In the genomic region with DNA sequence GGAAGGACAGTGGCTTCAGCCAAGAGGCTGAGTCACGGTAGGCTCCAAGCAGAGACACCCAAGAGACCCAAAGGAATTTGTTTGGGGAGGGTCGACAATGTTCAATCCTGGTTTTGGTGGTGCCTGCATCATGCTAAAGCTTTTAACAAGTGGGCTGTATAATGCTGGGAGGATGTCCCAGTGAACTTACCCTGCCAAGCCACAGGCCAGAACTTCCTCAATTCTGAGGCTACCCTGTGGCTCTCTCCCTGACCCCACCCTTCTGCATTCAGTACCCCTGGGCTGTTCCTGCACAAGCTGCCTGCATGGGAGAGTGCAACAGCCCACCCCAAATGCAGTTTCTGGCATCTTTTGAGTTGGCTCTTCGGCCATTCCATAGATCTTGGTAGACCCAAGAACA, we compare ENCODE assay signal across 39 mouse cellular contexts. TPM values are rescaled to one million over a fixed set of nuclear protein-coding genes. Genes with fewer than 3 reads are reported as not detected.
DNase-seq lines count a peak whose midpoint lies in the region; ATAC-seq and TF ChIP-seq lines count a peak whose summit lies in the region.
"Had no signal": no experiment of that assay in that cellular context is flagged by ENCODE, and none has a peak within 500 bp of the region (broad histone marks: within the 10 kb centered on the region; RNA-seq: fewer than 3 reads in every experiment).

No protein-coding gene starts in this region.

- ATAC-seq in liver, postnatal 0 days, result no peak
- ATAC-seq in megakaryocyte progenitor cell, adult 5-6 weeks (replicated peaks; ENCODE audit: poor library complexity), result peak; percentile 96
- ATAC-seq: forebrain, postnatal 0 days; hindbrain, postnatal 0 days; intestine, embryonic 15.5 days had no signal

- H3K4me2 ChIP-seq in liver, postnatal 0 days (ENCODE audit: low read depth, low read length), result no peak overlapping the region
- H3K4me2 ChIP-seq: embryonic facial prominence, embryonic 15.5 days; forebrain, embryonic 12.5 days; heart, embryonic 15.5 days; hindbrain, embryonic 12.5 days; intestine, embryonic 15.5 days; limb, embryonic 15.5 days; lung, embryonic 14.5 days; midbrain, embryonic 12.5 days; neural tube, embryonic 15.5 days had no signal

- DNase-seq in cerebellum, adult 11-12 months, result peak; percentile 45
- no peak for DNase-seq in cerebellum, adult 11 months
- DNase-seq in liver, result peak; percentile 6
- DNase-seq in liver, postnatal 0 days, result no peak
- DNase-seq in c-Kit-positive CD71-negative TER-119-negative erythroid progenitor cells, embryonic 14.5 days (ENCODE audit: low read depth), result peak; percentile 17
- DNase-seq in gastrocnemius, adult 2 months, result no peak
- DNase-seq in embryo, embryonic 9.5 days (ENCODE audit: extremely low spot score), result no peak
- DNase-seq: adrenal gland, postnatal 25 days; forebrain, postnatal 0 days; gastrocnemius, postnatal 10 days; kidney, adult 8-10 months; kidney, postnatal 4 days; layer of hippocampus, adult 9-11 months; lung, embryonic 14.5 days; retina, postnatal 1 day; right cerebral cortex, postnatal 14 days; thymus, postnatal 25 days had no signal

- no peak overlapping the region for H3K27ac ChIP-seq in liver, postnatal 0 days (ENCODE audit: low read depth)
- H3K27ac ChIP-seq in gastrocnemius, adult 2 months, result no peak overlapping the region
- H3K27ac ChIP-seq: embryonic facial prominence, embryonic 10.5 days; embryonic facial prominence, embryonic 15.5 days; forebrain, embryonic 12.5 days; heart, embryonic 15.5 days; hindbrain, embryonic 12.5 days; hindbrain, postnatal 0 days; intestine, embryonic 15.5 days; kidney, postnatal 0 days; limb, embryonic 10.5 days; limb, embryonic 15.5 days; liver, embryonic 14.5 days; macrophage; midbrain, embryonic 12.5 days; neural tube, embryonic 15.5 days had no signal

- no peak for TF ChIP-seq CTCF in liver, postnatal 0 days (IDR thresholded peaks at IDR 0.05; ENCODE audit: low read depth)
- no peak for TF ChIP-seq CTCF in gastrocnemius, adult 2 months (IDR thresholded peaks at IDR 0.05)

- H3K9ac ChIP-seq in liver, postnatal 0 days (replicated peaks), result no peak overlapping the region
- H3K9ac ChIP-seq: embryonic facial prominence, embryonic 15.5 days; forebrain, embryonic 12.5 days; forebrain, postnatal 0 days; heart, embryonic 15.5 days; hindbrain, embryonic 12.5 days; intestine, embryonic 15.5 days; limb, embryonic 15.5 days; liver, embryonic 14.5 days; lung, embryonic 14.5 days; midbrain, embryonic 12.5 days; neural tube, embryonic 15.5 days had no signal

- H3K4me1 ChIP-seq in liver, postnatal 0 days (ENCODE audit: insufficient read depth), result no peaks in the 10 kb centered on the region
- H3K4me1 ChIP-seq: embryonic facial prominence, embryonic 15.5 days; heart, embryonic 15.5 days; intestine, embryonic 15.5 days; limb, embryonic 10.5 days had no signal

- H3K27me3 ChIP-seq in liver, postnatal 0 days (ENCODE audit: insufficient read depth, low read length), result no peaks in the 10 kb centered on the region
- H3K27me3 ChIP-seq: embryonic facial prominence, embryonic 15.5 days; intestine, embryonic 15.5 days; limb, embryonic 15.5 days had no signal

- H3K36me3 ChIP-seq in liver, postnatal 0 days (replicated peaks; ENCODE audit: insufficient read depth, low read length), result no peaks in the 10 kb centered on the region
- H3K36me3 ChIP-seq: embryonic facial prominence, embryonic 10.5 days; embryonic facial prominence, embryonic 15.5 days; forebrain, embryonic 12.5 days; heart, embryonic 15.5 days; hindbrain, embryonic 12.5 days; intestine, embryonic 15.5 days; limb, embryonic 10.5 days; limb, embryonic 15.5 days; midbrain, embryonic 12.5 days; neural tube, embryonic 15.5 days had no signal

- no peak for TF ChIP-seq EP300 in liver, postnatal 0 days (IDR thresholded peaks at IDR 0.05; ENCODE audit: low read depth)

- H3K4me3 ChIP-seq in liver, postnatal 0 days (ENCODE audit: low read depth, low read length), result no peak overlapping the region
- no peak overlapping the region for H3K4me3 ChIP-seq in gastrocnemius, adult 2 months
- H3K4me3 ChIP-seq: embryonic facial prominence, embryonic 10.5 days; embryonic facial prominence, embryonic 15.5 days; forebrain, embryonic 12.5 days; heart, embryonic 15.5 days; hindbrain, embryonic 12.5 days; intestine, embryonic 15.5 days; limb, embryonic 10.5 days; limb, embryonic 15.5 days; midbrain, embryonic 12.5 days; neural tube, embryonic 15.5 days had no signal

- intact Hi-C loops in gastrocnemius, adult 2 months (cut with DNase I), result loop anchor here (5.0 kb wide), 1 partner anchor 76 kb away; no protein-coding TSS in a partner anchor

- no peaks in the 10 kb centered on the region for H3K9me3 ChIP-seq in liver, postnatal 0 days (ENCODE audit: low read length)
- H3K9me3 ChIP-seq: embryonic facial prominence, embryonic 10.5 days; embryonic facial prominence, embryonic 15.5 days; forebrain, embryonic 12.5 days; heart, embryonic 15.5 days; hindbrain, embryonic 12.5 days; intestine, embryonic 15.5 days; limb, embryonic 10.5 days; limb, embryonic 15.5 days; midbrain, embryonic 12.5 days; neural tube, embryonic 15.5 days had no signal

- 58% methylated on average over 3 of the region's 3 CpGs for WGBS in liver, postnatal 0 days (ENCODE audit: insufficient replicate concordance)

RNA-seq across cellular contexts. Expression of gene Crygs, which starts 12.9 kb away (rescaled TPM):
- polyA plus RNA-seq in liver, postnatal 0 days (2015; fragmentation: Nextera tagmentation; extraction: Ambion mirVana), result not detected in 2 replicates
- not detected in 2 replicates for total RNA-seq in megakaryocyte progenitor cell, adult 5-6 weeks (2015)
- total RNA-seq in megakaryocyte progenitor cell, adult 5-6 weeks (2017), result not detected in 2 replicates
- total RNA-seq in gastrocnemius, adult 2 months (2021), result not detected
- total RNA-seq: adrenal gland, adult 18-20 months; adrenal gland, postnatal 25 days; forebrain, postnatal 0 days; gastrocnemius, postnatal 10 days; heart, postnatal 25 days; hindbrain, postnatal 0 days; left cerebral cortex, postnatal 10 days had no signal
- polyA plus RNA-seq: forebrain, embryonic 12.5 days; gonadal fat pad, adult 2 months; heart, embryonic 15.5 days; hindbrain, embryonic 12.5 days; intestine, embryonic 15.5 days; limb, embryonic 10.5 days; limb, embryonic 15.5 days; liver, embryonic 14.5 days; lung, embryonic 14.5 days; macrophage; midbrain, embryonic 12.5 days; neural tube, embryonic 15.5 days; small intestine, adult 2 months; stomach, embryonic 14.5 days; testis, adult 2 months had no signal

RNA-seq across cellular contexts. Expression of gene Tbccd1, which starts 58.9 kb away (rescaled TPM):
- polyA plus RNA-seq in liver, postnatal 0 days (2015; fragmentation: Nextera tagmentation; extraction: Ambion mirVana), result 13.7 and 14.6 TPM in 2 replicates
- total RNA-seq in megakaryocyte progenitor cell, adult 5-6 weeks (2015), result 20.2 and 21.6 TPM in 2 replicates
- total RNA-seq in megakaryocyte progenitor cell, adult 5-6 weeks (2017), result 27.7 and 29.8 TPM in 2 replicates
- total RNA-seq in gastrocnemius, adult 2 months (2021), result 1 to 10 TPM; 7.0 to 7.2 TPM

RNA-seq across cellular contexts. Expression of gene Dnajb11, which starts 59.1 kb away (rescaled TPM):
- 48.9 and 50.3 TPM in 2 replicates for polyA plus RNA-seq in liver, postnatal 0 days (2015; fragmentation: Nextera tagmentation; extraction: Ambion mirVana)
- total RNA-seq in megakaryocyte progenitor cell, adult 5-6 weeks (2015), result 86.1 and 89.8 TPM in 2 replicates
- total RNA-seq in megakaryocyte progenitor cell, adult 5-6 weeks (2017), result 186 and 206 TPM in 2 replicates
- total RNA-seq in gastrocnemius, adult 2 months (2021), result 10 to 100 TPM; 36.0 to 44.4 TPM

Comparison
In these comparisons a context has a peak if more than half of its experiments do, and no peak if none do; other contexts are left out.
1. DNase-seq: peak in cerebellum, adult 11-12 months (single experiment), liver (single experiment) and c-Kit-positive CD71-negative TER-119-negative erythroid progenitor cells, embryonic 14.5 days (single experiment); none in cerebellum, adult 11 months (single experiment), liver, postnatal 0 days (single experiment), gastrocnemius, adult 2 months (single experiment) and embryo, embryonic 9.5 days (single experiment).